Mouse (Mus musculus) heart, postnatal 0 days (tissue): ENCODE results near the gene Map3k5.

Experiments used
- CTCF ChIP-seq: IDR thresholded peaks from 2 replicates; pipeline ENCODE4 v1.5.1; 2016; ENCODE audit warnings: antibody characterized with exemption, control low read depth, low read depth
- EP300 ChIP-seq: IDR thresholded peaks from 2 replicates; pipeline ENCODE4 v1.6.1; 2016; ENCODE audit warnings: antibody characterized with exemption, low read depth

DNA sequence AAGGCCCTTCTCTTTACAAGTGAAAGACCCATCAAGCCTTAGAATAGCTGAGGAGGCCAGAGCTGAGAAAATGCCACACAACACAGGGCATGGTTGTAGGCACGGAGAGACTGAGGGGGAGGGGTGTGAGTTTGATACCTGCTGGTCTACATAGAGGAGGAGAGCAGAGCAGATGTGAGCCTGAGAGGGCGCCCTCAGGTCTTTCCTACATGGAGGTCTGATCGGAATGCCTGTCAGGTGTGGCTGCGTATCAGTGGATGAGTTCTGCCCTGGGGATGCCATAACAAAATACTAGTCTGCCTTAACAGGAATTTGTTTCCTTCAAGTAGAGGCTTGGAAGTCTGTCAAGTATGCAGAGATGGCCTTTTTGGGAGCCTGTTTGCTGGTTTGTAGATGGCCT, 251.0 kb downstream of the Map3k5 start:
- TF ChIP-seq EP300 (no peak), CTCF (no peak)
